Mouse (Mus musculus): ENCODE results near the gene Rptor.

DNA sequence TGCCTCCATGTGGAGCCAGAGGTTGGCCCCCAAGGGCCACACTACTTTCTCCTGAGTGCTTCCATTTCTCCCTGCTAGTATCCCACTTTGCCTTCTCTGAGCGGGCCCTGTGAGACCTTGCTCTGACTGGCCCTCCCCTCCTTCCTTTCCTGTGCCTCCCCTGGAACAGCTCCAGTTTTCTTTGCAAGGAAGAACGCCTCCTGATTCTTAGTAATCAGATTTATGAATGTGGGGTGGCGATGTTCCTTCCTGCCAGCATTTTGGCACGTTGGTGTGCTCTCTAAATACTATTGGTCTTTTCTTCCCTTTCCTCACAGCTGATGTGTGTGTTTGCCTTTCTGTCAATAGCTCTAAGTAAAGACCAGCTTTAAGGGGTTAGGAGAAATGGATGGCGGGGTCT is 82.8 kb downstream of the Rptor start:
- no peak for TF ChIP-seq E2F4 (IDR thresholded peaks at IDR 0.05; ENCODE audit: borderline replicate concordance, low read depth, low read length)
- TF ChIP-seq CTCF (IDR thresholded peaks at IDR 0.05 in 2 of 3, conservative IDR thresholded peaks at IDR 0.05 in 1 of 3; ENCODE audit: control insufficient read depth in 1 of 3, insufficient read depth in 1 of 3, low read depth in 2 of 3, low read length in 3 of 3, poor library complexity in 1 of 3, severe bottlenecking in 1 of 3) = no peak
- no peak for TF ChIP-seq USF1 (IDR thresholded peaks at IDR 0.05; ENCODE audit: low read depth, low read length)
- TF ChIP-seq NELFE (IDR thresholded peaks at IDR 0.05; ENCODE audit: low read depth, low read length) = no peak
- TF ChIP-seq TAL1 (IDR thresholded peaks at IDR 0.05; ENCODE audit: low read length) = no peak
- TF ChIP-seq ZKSCAN1 (IDR thresholded peaks at IDR 0.05; ENCODE audit: low read depth, low read length) = no peak
- TF ChIP-seq MYB (IDR thresholded peaks at IDR 0.05; ENCODE audit: low read depth, low read length) = no peak
- no peak for TF ChIP-seq NRF1 (IDR thresholded peaks at IDR 0.05; ENCODE audit: insufficient read depth, low read depth, low read length, poor library complexity, severe bottlenecking)
- TF ChIP-seq POLR2AphosphoS2 (IDR thresholded peaks at IDR 0.05; ENCODE audit: low read length) = no peak

Measured in MEL (cell line).